ENCODE assay signal across 21 mouse cellular contexts in genomic region chr1:160273133-160273743, GRCm38 (mm10).
"Had no signal": no experiment of that assay in that cellular context is flagged by ENCODE, and none has a peak within 500 bp of the region (broad histone marks: within the 10 kb centered on the region; RNA-seq: fewer than 3 reads in every experiment).

No protein-coding gene starts in this region.

- H3K4me3 ChIP-seq: lung, embryonic 15.5 days; megakaryocyte, embryonic 14.5 days; midbrain, embryonic 10.5 days; midbrain, embryonic 12.5 days; myocyte; neural tube, embryonic 13.5 days; neural tube, embryonic 15.5 days had no signal

- H3K4me1 ChIP-seq: midbrain, embryonic 10.5 days; midbrain, embryonic 12.5 days; neural tube, embryonic 13.5 days; neural tube, embryonic 15.5 days had no signal

- H3K9me3 ChIP-seq: lung, embryonic 15.5 days; megakaryocyte, embryonic 14.5 days; midbrain, embryonic 10.5 days; midbrain, embryonic 12.5 days; neural tube, embryonic 13.5 days; neural tube, embryonic 15.5 days had no signal

- ATAC-seq: liver, postnatal 0 days; lung, postnatal 0 days; midbrain, embryonic 16.5 days had no signal

- DNase-seq: liver, postnatal 0 days; lung, adult 2 months; lung, postnatal 4 days; midbrain, embryonic 14.5 days; retina, postnatal 1 day; right cerebral cortex, adult 18-20 months; right cerebral cortex, postnatal 25 days; right cerebral cortex, postnatal 4 days; spleen, adult 18-20 months; thymus, adult 18-20 months; thymus, postnatal 14 days; thymus, postnatal 36 days had no signal

- H3K9ac ChIP-seq: liver, postnatal 0 days; lung, embryonic 15.5 days; midbrain, embryonic 12.5 days; neural tube, embryonic 13.5 days; neural tube, embryonic 15.5 days had no signal

- H3K27me3 ChIP-seq: lung, embryonic 15.5 days; megakaryocyte, embryonic 14.5 days; midbrain, embryonic 12.5 days; neural tube, embryonic 13.5 days; neural tube, embryonic 15.5 days had no signal

- H3K4me2 ChIP-seq: lung, embryonic 15.5 days; midbrain, embryonic 12.5 days; neural tube, embryonic 13.5 days; neural tube, embryonic 15.5 days had no signal

- H3K36me3 ChIP-seq: lung, embryonic 15.5 days; midbrain, embryonic 10.5 days; midbrain, embryonic 12.5 days; neural tube, embryonic 13.5 days; neural tube, embryonic 15.5 days had no signal

- H3K27ac ChIP-seq: lung, embryonic 15.5 days; midbrain, embryonic 10.5 days; midbrain, embryonic 12.5 days; neural tube, embryonic 13.5 days; neural tube, embryonic 15.5 days had no signal
